Mouse (Mus musculus) intestine, embryonic 16.5 days (tissue): ENCODE measurements at regions not wholly inside any gene's neighbourhood (a gene's known extent, or its start where the extent isn't known, plus 50 kb on each side); places are given as distances from the start of the nearest gene placed in this dataset.
A peak's percentile ranks its signal among the peaks of the same experiment; 100 is the strongest.
"Not testable (repeated sequence)": the region's sequence is repeated elsewhere in the genome, so short reads cannot be mapped to it uniquely, and the experiment has no call there.

Source experiments
- ATAC-seq: fragments of 200-750 bp; cut with Nextera tagmentation; 2 replicates; pipeline ENCODE4 v1.8.0; 2017; ENCODE audit warnings: moderate TSS enrichment, moderate library complexity
- H3K27ac ChIP-seq: fragments of 300-500 bp; sonication (generic); 2 replicates; pipeline ENCODE4 v1.5.1; 2014; ENCODE audit warnings: mild to moderate bottlenecking, low read length
- H3K27me3 ChIP-seq: fragments of 300-500 bp; sonication (generic); replicated peaks from 2 replicates; pipeline ENCODE4 v1.6.1; 2014; ENCODE audit warnings: low read length, control low read depth, mixed read lengths; ENCODE audit not compliant: control insufficient read depth, insufficient read depth
- H3K36me3 ChIP-seq: fragments of 300-500 bp; sonication (generic); 2 replicates; pipeline ENCODE4 v1.6.1; 2014; ENCODE audit warnings: low read length, control low read depth; ENCODE audit not compliant: control insufficient read depth, insufficient read depth
- H3K4me1 ChIP-seq: fragments of 300-500 bp; sonication (generic); 2 replicates; pipeline ENCODE4 v1.6.1; 2014; ENCODE audit warnings: low read length, control low read depth, mixed read lengths; ENCODE audit not compliant: control insufficient read depth, insufficient read depth
- H3K4me2 ChIP-seq: fragments of 300-500 bp; sonication (generic); 2 replicates; pipeline ENCODE4 v1.6.1; 2014; ENCODE audit warnings: low read depth, low read length, control low read depth
- H3K4me3 ChIP-seq: fragments of 300-500 bp; sonication (generic); 2 replicates; pipeline ENCODE4 v1.5.1; 2014; ENCODE audit warnings: mild to moderate bottlenecking, low read length
- H3K9ac ChIP-seq: fragments of 300-500 bp; sonication (generic); 2 replicates; pipeline ENCODE4 v1.6.1; 2014; ENCODE audit warnings: low read depth, low read length
- H3K9me3 ChIP-seq: fragments of 300-500 bp; sonication (generic); 2 replicates; pipeline ENCODE4 v1.6.1; 2016; ENCODE audit warnings: low read length, control low read depth; ENCODE audit not compliant: control insufficient read depth
- WGBS: fragments of 180-500 bp; shearing (Covaris S2); extraction: QIAGEN DNeasy Blood & Tissue Kit; methylation state at CpG from one replicate; pipeline ENCODE4 v1.1.7; 2014; 5-methylcytosine and 5-hydroxymethylcytosine counted together

DNA sequence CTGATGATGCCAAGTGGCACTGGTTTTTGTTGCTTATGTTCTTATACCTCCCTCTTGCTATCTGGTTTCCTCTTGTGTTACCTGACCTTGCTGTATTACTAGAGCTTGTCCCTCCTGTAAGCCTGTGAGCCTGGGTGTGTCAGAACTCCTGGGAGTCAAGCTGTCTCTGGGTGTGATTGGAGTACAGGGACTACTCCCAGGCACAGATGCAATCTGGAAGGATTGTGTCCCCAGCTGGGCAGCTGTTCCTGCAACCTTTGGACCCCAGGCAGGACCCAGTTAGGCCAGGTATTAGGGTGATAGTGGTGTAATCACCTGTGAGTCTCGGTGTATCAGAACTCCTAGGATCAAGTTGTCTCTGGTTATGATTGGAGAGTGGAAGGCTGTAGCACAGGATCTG, 97.4 kb upstream of the Dock11 start:
- Histone ChIP-seq H3K9me3 (no peaks in the 10 kb centered on the region), H3K4me3 (no peak overlapping the region), H3K27ac (no peak overlapping the region), H3K27me3 (no peaks in the 10 kb centered on the region), H3K4me2 (no peak overlapping the region), H3K9ac (no peak overlapping the region), H3K4me1 (no peaks in the 10 kb centered on the region), H3K36me3 (no peaks in the 10 kb centered on the region)
- WGBS: 63% methylated on average over 1 of the region's 1 CpGs
- peak; percentile 71 for ATAC-seq

DNA sequence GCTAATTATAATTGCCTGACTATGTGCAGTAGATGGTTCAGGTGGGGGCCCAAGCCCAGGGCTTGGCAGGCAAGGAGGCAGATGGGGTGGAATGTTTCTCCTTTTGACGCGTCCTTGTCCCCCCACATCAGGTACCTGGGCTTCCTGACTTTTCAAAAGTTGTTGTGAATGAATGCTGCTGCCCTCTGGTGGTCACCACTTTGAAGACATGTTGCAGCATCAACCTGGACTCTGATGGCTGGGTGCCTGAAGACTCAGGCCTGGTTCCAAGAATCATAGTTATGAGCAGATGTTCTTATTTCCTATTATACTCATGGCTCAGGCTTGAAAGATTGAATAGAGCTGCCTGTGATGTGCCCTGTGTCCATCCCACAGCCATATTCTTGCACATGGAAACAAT, 75.4 kb upstream of the Dock11 start:
- Histone ChIP-seq H3K9ac (no peak overlapping the region), H3K4me3 (no peak overlapping the region), H3K27ac (no peak overlapping the region), H3K4me1 (no peaks in the 10 kb centered on the region), H3K9me3 (no peaks in the 10 kb centered on the region), H3K27me3 (no peaks in the 10 kb centered on the region), H3K36me3 (no peaks in the 10 kb centered on the region), H3K4me2 (no peak overlapping the region)
- ATAC-seq: no peak
- 47% methylated on average over 2 of the region's 2 CpGs for WGBS

- H3K9me3 ChIP-seq, H3K4me1 ChIP-seq, ATAC-seq, H3K27me3 ChIP-seq, H3K4me2 ChIP-seq, H3K27ac ChIP-seq, H3K36me3 ChIP-seq, H3K4me3 ChIP-seq, H3K9ac ChIP-seq: not testable (repeated sequence)
- WGBS: 5% methylated on average over 2 of the region's 2 CpGs
Measured at GRCm38 (mm10) chrX:35834411-35834810, 54.2 kb upstream of the Dock11 start.

- Histone ChIP-seq H3K27ac (no peak overlapping the region), H3K36me3 (no peaks in the 10 kb centered on the region), H3K4me3 (no peak overlapping the region), H3K27me3 (no peaks in the 10 kb centered on the region), H3K4me1 (no peaks in the 10 kb centered on the region), H3K9ac (no peak overlapping the region), H3K9me3 (no peaks in the 10 kb centered on the region), H3K4me2 (no peak overlapping the region)
- ATAC-seq: no peak
- 38% methylated on average over 1 of the region's 1 CpGs for WGBS
Measured at GRCm38 (mm10) chrX:35838064-35838463, 50.6 kb upstream of the Dock11 start.
